In genomic region chr17:8910571-8910970, GRCm38 (mm10) we compare ENCODE assay signal across 19 mouse cellular contexts.
"Had no signal": no experiment of that assay in that cellular context is flagged by ENCODE, and none has a peak within 500 bp of the region (broad histone marks: within the 10 kb centered on the region; RNA-seq: fewer than 3 reads in every experiment).

No protein-coding gene starts in this region.

- H3K4me2 ChIP-seq: limb, embryonic 12.5 days; limb, embryonic 15.5 days; liver, embryonic 11.5 days; midbrain, embryonic 12.5 days; neural tube, embryonic 13.5 days had no signal

- H3K36me3 ChIP-seq: limb, embryonic 12.5 days; limb, embryonic 15.5 days; midbrain, embryonic 12.5 days; neural tube, embryonic 13.5 days had no signal

- H3K27ac ChIP-seq: limb, embryonic 12.5 days; limb, embryonic 15.5 days; liver, embryonic 14.5 days; midbrain, embryonic 12.5 days; neural tube, embryonic 13.5 days had no signal

- DNase-seq: kidney, adult 18-20 months; kidney, adult 9 months; kidney, postnatal 14 days; kidney, postnatal 4 days; left cerebral cortex, postnatal 4 days; lung, adult 18-20 months; lung, postnatal 4 days; retina, postnatal 1 day; right cerebral cortex, postnatal 25 days; thymus, postnatal 25 days had no signal

- ATAC-seq: intestine, embryonic 16.5 days; midbrain, embryonic 16.5 days had no signal

- H3K4me3 ChIP-seq: limb, embryonic 12.5 days; limb, embryonic 15.5 days; midbrain, embryonic 12.5 days; myocyte; neural tube, embryonic 13.5 days had no signal

- H3K9me3 ChIP-seq: limb, embryonic 12.5 days; limb, embryonic 15.5 days; midbrain, embryonic 12.5 days; neural tube, embryonic 13.5 days had no signal

- H3K27me3 ChIP-seq: limb, embryonic 15.5 days; midbrain, embryonic 12.5 days; neural tube, embryonic 13.5 days had no signal

- H3K9ac ChIP-seq: limb, embryonic 12.5 days; limb, embryonic 15.5 days; liver, embryonic 14.5 days; midbrain, embryonic 12.5 days; neural tube, embryonic 13.5 days had no signal
